Mouse (Mus musculus) myocyte (in vitro differentiated cells): ENCODE measurements around the gene Vmn1r49.

Experiments used
- CEBPB ChIP-seq: IDR thresholded peaks from 2 replicates; pipeline ENCODE4 v1.6.1; 2011; ENCODE audit warnings: mild to moderate bottlenecking, moderate library complexity; ENCODE audit not compliant: poor library complexity, insufficient read depth, severe bottlenecking
- E2F4 ChIP-seq: IDR thresholded peaks from one replicate; pipeline ENCODE4 v1.6.1; 2011; ENCODE audit warnings: mild to moderate bottlenecking, control low read depth, moderate library complexity; ENCODE audit not compliant: insufficient read depth
- MAX ChIP-seq: IDR thresholded peaks from one replicate; pipeline ENCODE4 v1.6.1; 2011; ENCODE audit warnings: low read depth, mild to moderate bottlenecking, control low read depth
- MYOD1 ChIP-seq, 3 experiments: IDR thresholded peaks; one replicate each; pipeline ENCODE4 v1.6.1; 2011; ENCODE audit warnings: control low read depth in 2 of 3, low read depth in 2 of 3, mild to moderate bottlenecking in 2 of 3, moderate library complexity in 1 of 3; ENCODE audit not compliant: insufficient read length in 2 of 3, control insufficient read depth in 1 of 3
- MYOG ChIP-seq, 3 experiments: IDR thresholded peaks; one replicate each; pipeline ENCODE4 v1.6.1; 2011; ENCODE audit warnings: control low read depth in 2 of 3, low read depth in 2 of 3, mild to moderate bottlenecking in 2 of 3; ENCODE audit not compliant: insufficient read length in 2 of 3, control insufficient read depth in 1 of 3, insufficient read depth in 1 of 3
- POLR2A ChIP-seq: IDR thresholded peaks from one replicate; pipeline ENCODE4 v1.6.1; 2011; ENCODE audit warnings: low read depth, mild to moderate bottlenecking, control low read depth, moderate library complexity; ENCODE audit not compliant: insufficient read length
- POLR2AphosphoS2 ChIP-seq: IDR thresholded peaks from one replicate; pipeline ENCODE4 v1.6.1; 2011; ENCODE audit warnings: low read depth, control low read depth; ENCODE audit not compliant: insufficient read length
- REST ChIP-seq: IDR thresholded peaks from one replicate; pipeline ENCODE4 v1.6.1; 2011; ENCODE audit warnings: mild to moderate bottlenecking, control low read depth, moderate library complexity; ENCODE audit not compliant: insufficient read depth, insufficient read length
- SRF ChIP-seq: IDR thresholded peaks from one replicate; pipeline ENCODE4 v1.6.1; 2011; ENCODE audit warnings: low read depth; ENCODE audit not compliant: control insufficient read depth, insufficient read length
- TCF12 ChIP-seq: IDR thresholded peaks from one replicate; pipeline ENCODE4 v1.6.1; 2011; ENCODE audit warnings: mild to moderate bottlenecking, control low read depth; ENCODE audit not compliant: poor library complexity, insufficient read depth, severe bottlenecking
- TCF3 ChIP-seq: IDR thresholded peaks from one replicate; pipeline ENCODE4 v1.6.1; 2011; ENCODE audit warnings: low read depth, control low read depth; ENCODE audit not compliant: insufficient read length

DNA sequence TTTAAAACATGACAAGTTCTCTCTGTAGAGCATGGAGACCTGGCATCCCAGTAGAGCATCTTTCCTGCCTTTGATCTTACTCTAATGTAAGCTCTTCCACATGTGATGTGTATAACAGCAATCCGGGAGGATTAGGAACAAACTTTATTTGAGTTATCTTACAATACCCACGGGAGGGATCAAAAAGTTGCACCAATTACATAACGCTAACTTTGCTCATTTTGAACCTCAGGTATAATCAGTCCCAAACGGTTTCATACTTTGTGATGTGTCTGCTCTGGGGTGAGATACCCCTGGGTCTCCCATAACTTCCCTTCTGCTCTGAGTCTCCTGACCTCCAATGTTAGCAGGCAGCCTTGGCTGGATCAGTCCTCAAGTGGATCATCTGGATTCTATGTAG lies at the start of gene Vmn1r49:
- TF ChIP-seq TCF12: no peak
- TF ChIP-seq SRF: no peak
- TF ChIP-seq POLR2A: no peak
- TF ChIP-seq REST: no peak
- no peak for TF ChIP-seq MYOG (IDR thresholded peaks at IDR 0.05; ENCODE audit: control insufficient read depth in 1 of 3, insufficient read depth in 1 of 3, insufficient read length in 2 of 3, low read depth in 2 of 3)
- no peak for TF ChIP-seq MAX
- no peak for TF ChIP-seq E2F4
- no peak for TF ChIP-seq POLR2AphosphoS2
- no peak for TF ChIP-seq CEBPB
- no peak for TF ChIP-seq TCF3
- no peak for TF ChIP-seq MYOD1 (IDR thresholded peaks at IDR 0.05; ENCODE audit: control insufficient read depth in 1 of 3, insufficient read length in 2 of 3, low read depth in 2 of 3)
